Mouse (Mus musculus): ENCODE measurements around the gene C2cd5. TPM values are rescaled to one million over a fixed set of nuclear protein-coding genes. Genes with fewer than 3 reads are reported as not detected.

The C2cd5 gene
- polyA plus RNA-seq, 1 experiment from 2014 or later, result 44.2 TPM

GRCm38 (mm10) chr6:143136688-143137087, 36.7 kb upstream of the C2cd5 start:
- no peak overlapping the region for H3K27ac ChIP-seq (replicated peaks)
- H3K4me2 ChIP-seq, result no peak overlapping the region
- WGBS, result 94% methylated on average over 7 of the region's 7 CpGs
- no peaks in the 10 kb centered on the region for H3K9me3 ChIP-seq
- no peaks in the 10 kb centered on the region for H3K27me3 ChIP-seq
- H3K4me1 ChIP-seq (replicated peaks), result no peaks in the 10 kb centered on the region
- no peak for ATAC-seq (ENCODE audit: low read depth)
- no peak overlapping the region for H3K9ac ChIP-seq
- H3K4me3 ChIP-seq, result no peak overlapping the region
- H3K36me3 ChIP-seq, result no peaks in the 10 kb centered on the region

DNA sequence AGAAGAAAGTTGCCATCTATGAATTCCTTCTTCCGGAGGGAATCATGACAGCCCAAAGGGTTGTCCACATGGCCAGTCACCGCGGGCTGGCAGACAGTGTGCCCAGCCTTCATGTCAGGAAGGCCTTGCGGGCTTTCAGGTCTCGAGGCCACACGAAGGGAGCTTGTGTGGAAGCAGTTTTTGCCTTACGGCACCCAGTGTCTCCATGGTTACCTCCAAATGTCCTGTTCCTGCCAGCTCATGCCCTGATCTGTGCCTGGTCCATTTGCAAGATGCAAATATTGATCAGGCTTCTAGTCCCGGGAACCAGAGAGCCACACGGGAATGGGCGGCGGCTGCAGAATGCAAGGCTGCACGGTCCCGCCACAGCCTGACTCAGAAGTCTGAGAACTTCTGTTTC, 35.2 kb upstream of the C2cd5 start:
- Histone ChIP-seq H3K9ac (no peak overlapping the region), H3K4me1 (replicated peaks) (no peaks in the 10 kb centered on the region), H3K4me2 (no peak overlapping the region), H3K9me3 (0 out of 2 replicates have a peak, but pooled peaks cover 6% of the 10 kb centered on the region), H3K4me3 (no peak overlapping the region), H3K27me3 (no peaks in the 10 kb centered on the region), H3K36me3 (no peaks in the 10 kb centered on the region), H3K27ac (replicated peaks) (no peak overlapping the region)
- 83% methylated on average over 13 of the region's 13 CpGs for WGBS
- no peak for ATAC-seq (ENCODE audit: low read depth)

DNA sequence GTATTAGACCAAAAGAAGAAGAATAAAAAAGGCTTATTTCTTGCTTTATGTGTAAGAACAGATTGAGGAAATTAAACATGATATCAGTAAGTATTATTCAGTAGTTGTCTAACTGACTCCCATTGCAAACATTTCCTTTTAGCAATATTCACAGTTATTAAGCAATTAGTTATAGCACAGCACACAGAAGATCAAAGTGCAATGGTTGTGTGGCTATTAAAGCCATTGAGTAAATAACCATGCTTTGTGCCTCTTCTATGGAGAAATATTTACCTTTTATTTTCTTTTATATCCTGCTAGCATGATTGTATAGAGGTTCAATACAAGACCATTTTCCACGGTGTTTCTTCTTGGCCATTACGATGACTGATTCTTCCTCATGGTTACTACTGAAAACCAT, 33.2 kb upstream of the C2cd5 start:
- Histone ChIP-seq H3K36me3 (no peaks in the 10 kb centered on the region), H3K4me2 (no peak overlapping the region), H3K27ac (replicated peaks) (no peak overlapping the region), H3K9ac (no peak overlapping the region), H3K9me3 (0 out of 2 replicates have a peak, but pooled peaks cover 7% of the 10 kb centered on the region), H3K4me3 (no peak overlapping the region), H3K27me3 (no peaks in the 10 kb centered on the region), H3K4me1 (replicated peaks) (no peaks in the 10 kb centered on the region)
- ATAC-seq (ENCODE audit: low read depth), result no peak
- 58% methylated on average over 2 of the region's 2 CpGs for WGBS

- WGBS, result 74% methylated on average over 6 of the region's 6 CpGs
- no peak overlapping the region for H3K4me2 ChIP-seq
- ATAC-seq (ENCODE audit: low read depth), result no peak
Observed at GRCm38 (mm10) chr6:143131895-143132652, 32.1 kb upstream of the C2cd5 start.

DNA sequence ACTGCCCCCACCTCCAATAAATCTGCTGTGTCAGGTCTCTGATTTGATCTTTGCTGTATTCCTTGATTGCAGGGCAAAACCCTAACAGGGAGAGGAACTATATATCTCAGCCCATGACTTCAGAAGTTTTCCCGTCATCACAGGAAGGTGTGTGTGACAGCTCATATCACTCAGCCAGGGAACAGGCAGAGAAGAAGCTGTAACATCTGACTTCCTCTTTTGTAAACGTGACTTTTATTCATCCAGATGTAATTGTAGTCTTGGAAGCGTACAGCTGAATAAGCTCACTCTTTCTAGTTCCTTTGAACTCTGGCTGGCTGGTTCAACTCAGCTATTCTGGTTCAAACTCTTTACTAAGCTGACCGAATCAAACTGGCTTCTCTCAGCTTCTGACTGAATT, 30.5 kb upstream of the C2cd5 start:
- Histone ChIP-seq H3K4me3 (no peak overlapping the region), H3K36me3 (no peaks in the 10 kb centered on the region), H3K4me2 (no peak overlapping the region), H3K9me3 (0 out of 2 replicates have a peak, but pooled peaks cover 7% of the 10 kb centered on the region), H3K9ac (no peak overlapping the region), H3K27ac (replicated peaks) (no peak overlapping the region), H3K27me3 (no peaks in the 10 kb centered on the region), H3K4me1 (replicated peaks) (no peaks in the 10 kb centered on the region)
- ATAC-seq (ENCODE audit: low read depth), result no peak
- WGBS, result 82% methylated on average over 4 of the region's 4 CpGs

More at GRCm38 (mm10) chr6:143131895-143132652, 32.1 kb upstream of the C2cd5 start:
- Histone ChIP-seq H3K9me3 (0 out of 2 replicates have a peak, but pooled peaks cover 7% of the 10 kb centered on the region), H3K4me3 (no peak overlapping the region), H3K9ac (no peak overlapping the region), H3K4me1 (replicated peaks) (no peaks in the 10 kb centered on the region), H3K36me3 (no peaks in the 10 kb centered on the region), H3K27me3 (no peaks in the 10 kb centered on the region), H3K27ac (replicated peaks) (no peak overlapping the region)

DNA sequence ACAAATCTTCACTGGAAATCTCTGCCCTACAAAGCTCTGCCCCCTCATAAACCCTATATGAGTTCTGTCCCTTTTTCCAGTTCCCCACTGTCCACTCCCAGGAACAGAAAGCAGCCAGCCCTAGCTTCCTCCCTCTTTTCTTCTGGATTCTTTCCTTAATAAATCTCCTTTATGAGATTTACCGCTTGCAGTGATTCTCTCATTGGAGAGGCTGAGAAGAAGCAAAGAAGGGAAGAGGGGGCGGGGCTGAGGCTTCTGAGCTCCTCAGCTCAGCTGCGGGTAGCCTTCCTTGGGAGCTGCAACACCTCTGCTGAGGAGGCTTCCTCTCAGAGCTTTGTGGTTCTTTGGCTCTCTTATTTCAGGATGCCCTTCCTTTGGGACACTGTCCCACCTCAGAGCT, 30.0 kb upstream of the C2cd5 start:
- Histone ChIP-seq H3K4me3 (no peak overlapping the region), H3K4me2 (no peak overlapping the region), H3K9me3 (0 out of 2 replicates have a peak, but pooled peaks cover 7% of the 10 kb centered on the region), H3K36me3 (no peaks in the 10 kb centered on the region), H3K27ac (replicated peaks) (no peak overlapping the region), H3K4me1 (replicated peaks) (no peaks in the 10 kb centered on the region), H3K27me3 (no peaks in the 10 kb centered on the region), H3K9ac (no peak overlapping the region)
- WGBS, result 92% methylated on average over 3 of the region's 3 CpGs
- no peak for ATAC-seq (ENCODE audit: low read depth)

DNA sequence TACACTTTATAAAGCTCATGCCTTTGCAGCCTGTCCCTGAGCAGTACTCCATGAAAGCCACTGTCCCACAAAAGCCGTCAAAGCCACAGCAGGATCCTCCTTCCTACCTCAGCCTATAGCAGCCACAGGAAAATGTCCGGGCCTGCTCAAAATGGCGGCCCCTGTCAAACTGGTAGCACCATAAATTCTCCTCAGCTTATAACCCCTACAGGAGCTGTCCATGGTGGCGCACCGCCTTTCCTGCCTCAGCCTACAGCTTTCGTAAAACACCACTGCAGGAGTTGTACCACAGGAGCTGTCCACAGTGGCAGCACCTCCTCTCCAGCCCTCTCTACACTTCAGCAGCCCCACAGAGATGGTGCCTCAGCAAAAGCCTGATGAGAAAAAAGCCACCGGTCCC, 29.5 kb upstream of the C2cd5 start:
- ATAC-seq (ENCODE audit: low read depth), result no peak
- Histone ChIP-seq H3K4me1 (replicated peaks) (no peaks in the 10 kb centered on the region), H3K27me3 (no peaks in the 10 kb centered on the region), H3K36me3 (no peaks in the 10 kb centered on the region), H3K27ac (replicated peaks) (no peak overlapping the region), H3K9me3 (0 out of 2 replicates have a peak, but pooled peaks cover 7% of the 10 kb centered on the region), H3K4me2 (no peak overlapping the region), H3K9ac (no peak overlapping the region), H3K4me3 (no peak overlapping the region)
- 93% methylated on average over 7 of the region's 7 CpGs for WGBS

DNA sequence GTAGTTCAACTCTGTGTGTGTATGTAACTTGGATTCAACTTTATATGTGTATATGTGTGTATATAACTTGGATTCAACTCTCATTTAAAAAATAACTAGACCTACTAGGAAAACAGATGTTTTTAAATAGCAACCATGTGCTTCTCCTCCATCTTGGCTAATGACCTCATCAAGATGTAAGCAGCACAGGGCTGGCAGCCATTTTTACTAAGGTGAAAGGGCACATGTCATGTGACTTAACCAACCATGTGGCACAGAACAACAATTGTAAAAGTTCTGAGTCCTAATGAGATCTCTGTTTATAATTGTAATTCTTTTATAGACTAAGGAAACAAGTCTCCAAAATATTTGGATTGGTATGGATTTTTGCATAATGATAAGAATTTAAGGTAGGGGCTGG, 25.8 kb upstream of the C2cd5 start:
- H3K4me3 ChIP-seq, result no peak overlapping the region
- no peak overlapping the region for H3K27ac ChIP-seq (replicated peaks)
- no peaks in the 10 kb centered on the region for H3K4me1 ChIP-seq (replicated peaks)
- no peaks in the 10 kb centered on the region for H3K36me3 ChIP-seq
- no peak overlapping the region for H3K9ac ChIP-seq
- H3K4me2 ChIP-seq, result no peak overlapping the region
- no peaks in the 10 kb centered on the region for H3K27me3 ChIP-seq
- H3K9me3 ChIP-seq, result 0 out of 2 replicates have a peak, but pooled peaks cover 7% of the 10 kb centered on the region
- no peak for ATAC-seq (ENCODE audit: low read depth)

DNA sequence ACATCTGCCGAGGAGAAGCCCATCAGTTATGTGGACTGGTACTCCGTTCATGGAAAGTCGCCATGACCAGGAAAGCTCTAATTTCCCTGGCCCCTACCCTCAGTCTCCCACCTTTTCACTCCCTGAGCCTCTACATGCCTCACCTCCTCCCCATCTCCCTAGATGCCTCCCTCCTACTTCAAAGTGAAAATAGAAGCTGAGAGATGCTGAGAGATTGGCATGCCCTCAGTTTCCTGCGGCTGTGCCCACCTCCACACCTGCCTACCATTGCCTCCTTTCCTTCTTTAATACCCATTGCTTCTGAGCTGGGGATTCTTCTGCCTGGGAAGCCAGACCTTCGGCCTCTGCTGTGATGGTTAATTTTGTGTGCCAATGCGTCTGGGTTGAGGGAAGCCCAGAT, 19.4 kb upstream of the C2cd5 start:
- H3K4me1 ChIP-seq (replicated peaks), result no peaks in the 10 kb centered on the region
- no peaks in the 10 kb centered on the region for H3K9me3 ChIP-seq
- WGBS, result 96% methylated on average over 6 of the region's 6 CpGs
- no peaks in the 10 kb centered on the region for H3K36me3 ChIP-seq
- no peak overlapping the region for H3K4me2 ChIP-seq
- no peak for ATAC-seq (ENCODE audit: low read depth)
- no peak overlapping the region for H3K27ac ChIP-seq (replicated peaks)
- no peak overlapping the region for H3K9ac ChIP-seq
- H3K4me3 ChIP-seq, result no peak overlapping the region
- no peaks in the 10 kb centered on the region for H3K27me3 ChIP-seq

- Histone ChIP-seq H3K27me3 (no peaks in the 10 kb centered on the region), H3K4me2 (no peak overlapping the region), H3K36me3 (no peaks in the 10 kb centered on the region), H3K4me3 (no peak overlapping the region), H3K9me3 (no peaks in the 10 kb centered on the region), H3K4me1 (replicated peaks) (no peaks in the 10 kb centered on the region), H3K9ac (no peak overlapping the region), H3K27ac (replicated peaks) (no peak overlapping the region)
- WGBS, result 45% methylated on average over 6 of the region's 6 CpGs
- no peak for ATAC-seq (ENCODE audit: low read depth)
Observed at GRCm38 (mm10) chr6:143116779-143117178, 16.8 kb upstream of the C2cd5 start.

DNA sequence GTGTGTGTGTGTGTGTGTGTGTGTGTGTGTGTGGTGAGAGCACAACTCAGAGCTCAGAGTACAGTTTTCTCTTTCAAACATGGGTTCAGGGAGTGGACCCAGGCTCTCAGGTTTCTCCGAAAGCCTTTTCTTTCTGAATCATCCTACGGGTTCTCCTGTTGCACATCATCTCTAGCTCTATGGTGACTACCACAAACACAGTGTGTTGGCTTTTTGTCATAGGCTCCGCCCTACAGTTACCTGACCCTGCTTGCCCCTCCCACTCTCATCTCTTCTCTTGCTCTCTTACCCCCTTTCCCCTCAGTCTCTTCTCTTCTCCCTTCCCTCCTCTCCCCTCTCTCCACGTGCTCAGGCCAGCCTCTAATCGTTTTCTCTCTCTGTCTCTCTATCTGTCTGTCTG, 15.6 kb upstream of the C2cd5 start:
- Histone ChIP-seq H3K36me3 (no peaks in the 10 kb centered on the region), H3K27me3 (no peaks in the 10 kb centered on the region), H3K27ac (replicated peaks) (no peak overlapping the region), H3K4me3 (no peak overlapping the region), H3K9me3 (no peaks in the 10 kb centered on the region), H3K9ac (no peak overlapping the region), H3K4me2 (no peak overlapping the region), H3K4me1 (replicated peaks) (no peaks in the 10 kb centered on the region)
- WGBS, result 89% methylated on average over 5 of the region's 5 CpGs
- ATAC-seq (ENCODE audit: low read depth), result no peak

GRCm38 (mm10) chr6:143115011-143115445, 15.1 kb upstream of the C2cd5 start:
- Histone ChIP-seq H3K27ac (replicated peaks) (no peak overlapping the region), H3K27me3 (no peaks in the 10 kb centered on the region), H3K36me3 (no peaks in the 10 kb centered on the region), H3K9me3 (no peaks in the 10 kb centered on the region), H3K4me3 (no peak overlapping the region), H3K4me1 (replicated peaks) (no peaks in the 10 kb centered on the region), H3K9ac (no peak overlapping the region), H3K4me2 (no peak overlapping the region)
- no peak for ATAC-seq (ENCODE audit: low read depth)
- 69% methylated on average over 9 of the region's 9 CpGs for WGBS

DNA sequence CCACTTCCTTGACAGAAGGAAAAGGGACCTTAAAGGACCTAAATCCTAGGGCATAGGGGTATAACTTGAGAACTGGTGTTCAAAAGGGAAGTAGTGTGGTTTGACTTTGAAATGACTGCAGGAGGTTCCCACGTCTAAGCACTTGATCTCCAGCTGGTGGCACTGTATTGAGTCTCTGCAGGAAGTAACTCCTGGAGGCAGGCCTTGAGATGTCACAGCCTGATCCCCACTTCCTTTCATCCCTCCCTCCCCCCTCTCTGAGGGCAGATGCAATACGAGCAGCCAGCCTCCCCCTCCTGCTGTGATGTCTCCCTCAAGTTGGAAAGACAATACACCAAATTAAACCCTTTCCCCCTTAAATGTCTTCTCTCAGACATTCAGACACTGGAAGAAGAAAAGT, 14.6 kb upstream of the C2cd5 start:
- Histone ChIP-seq H3K9ac (no peak overlapping the region), H3K9me3 (no peaks in the 10 kb centered on the region), H3K27me3 (no peaks in the 10 kb centered on the region), H3K4me1 (replicated peaks) (no peaks in the 10 kb centered on the region), H3K4me3 (no peak overlapping the region), H3K36me3 (no peaks in the 10 kb centered on the region), H3K27ac (replicated peaks) (no peak overlapping the region), H3K4me2 (no peak overlapping the region)
- WGBS, result 10% methylated on average over 2 of the region's 2 CpGs
- ATAC-seq (ENCODE audit: low read depth), result no peak

Measured in neural tube, embryonic 13.5 days (tissue).